11 mouse cellular contexts compared by ENCODE assay signal in the genomic region with DNA sequence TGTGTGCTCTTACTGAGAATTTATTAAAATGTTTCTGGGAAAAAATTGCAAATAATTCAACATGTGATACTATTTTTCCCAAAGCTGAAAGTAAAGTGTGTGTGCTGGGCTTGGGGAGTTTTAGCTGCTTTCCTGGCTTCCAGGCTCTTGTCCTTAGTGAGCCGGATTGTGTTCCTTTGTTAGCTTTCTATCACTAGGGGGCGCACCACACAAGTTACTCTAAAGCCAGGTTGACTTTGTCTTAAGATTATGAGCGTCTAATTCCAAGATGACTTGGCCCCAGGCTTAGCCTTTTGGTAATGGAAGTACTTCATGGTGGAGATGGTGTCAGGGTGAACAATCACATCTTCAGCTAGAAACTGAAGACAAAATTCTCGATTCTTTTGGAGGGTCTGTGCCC.
DNase-seq lines count a peak whose midpoint lies in the region; ATAC-seq and TF ChIP-seq lines count a peak whose summit lies in the region.
"Had no signal": no experiment of that assay in that cellular context is flagged by ENCODE, and none has a peak within 500 bp of the region (broad histone marks: within the 10 kb centered on the region; RNA-seq: fewer than 3 reads in every experiment).

No protein-coding gene starts in this region.

- H3K9ac ChIP-seq in kidney, embryonic 16.5 days (replicated peaks; ENCODE audit: low read length), result no peak overlapping the region
- H3K9ac ChIP-seq in forebrain, embryonic 15.5 days (replicated peaks), result no peak overlapping the region
- H3K9ac ChIP-seq: heart, embryonic 13.5 days; limb, embryonic 15.5 days; neural tube, embryonic 13.5 days had no signal

- peak; percentile 45 for TF ChIP-seq CTCF in E14TG2a.4 (conservative IDR thresholded peaks at IDR 0.05; ENCODE audit: low read length)

- 64% methylated on average over 4 of the region's 4 CpGs for WGBS in kidney, embryonic 16.5 days
- 73% methylated on average over 4 of the region's 4 CpGs for WGBS in forebrain, embryonic 15.5 days

- H3K4me1 ChIP-seq in kidney, embryonic 16.5 days (ENCODE audit: insufficient read depth, low read length), result no peaks in the 10 kb centered on the region
- H3K4me1 ChIP-seq in E14TG2a.4 (replicated peaks; ENCODE audit: low read depth, low read length), result peaks cover 19% of the 10 kb centered on the region
- no peaks in the 10 kb centered on the region for H3K4me1 ChIP-seq in forebrain, embryonic 15.5 days
- H3K4me1 ChIP-seq: heart, embryonic 13.5 days; limb, embryonic 15.5 days; neural tube, embryonic 13.5 days had no signal

- ATAC-seq in kidney, embryonic 16.5 days (ENCODE audit: low FRiP score, low TSS enrichment), result no peak
- no peak for ATAC-seq in forebrain, embryonic 15.5 days (replicated peaks)

- no peak overlapping the region for H3K4me3 ChIP-seq in kidney, embryonic 16.5 days (ENCODE audit: low read length)
- no peak overlapping the region for H3K4me3 ChIP-seq in E14TG2a.4 (replicated peaks; ENCODE audit: low read length)
- no peak overlapping the region for H3K4me3 ChIP-seq in forebrain, embryonic 15.5 days
- H3K4me3 ChIP-seq: heart, embryonic 13.5 days; limb, embryonic 15.5 days; neural tube, embryonic 13.5 days had no signal

- no peak overlapping the region for H3K4me2 ChIP-seq in kidney, embryonic 16.5 days (replicated peaks; ENCODE audit: low read depth, low read length)
- H3K4me2 ChIP-seq in forebrain, embryonic 15.5 days (replicated peaks), result no peak overlapping the region
- H3K4me2 ChIP-seq: heart, embryonic 13.5 days; limb, embryonic 15.5 days; neural tube, embryonic 13.5 days had no signal

- H3K36me3 ChIP-seq in kidney, embryonic 16.5 days (ENCODE audit: insufficient read depth, low read length), result no peaks in the 10 kb centered on the region
- H3K36me3 ChIP-seq in E14TG2a.4 (ENCODE audit: insufficient read depth, low read length), result no peaks in the 10 kb centered on the region
- H3K36me3 ChIP-seq in forebrain, embryonic 15.5 days, result no peaks in the 10 kb centered on the region
- H3K36me3 ChIP-seq: heart, embryonic 13.5 days; limb, embryonic 15.5 days; neural tube, embryonic 13.5 days had no signal

- DNase-seq in kidney, adult 18-20 months, result peak; percentile 5
- DNase-seq in ZHBTc4 (ENCODE audit: low read depth, low spot score), result peak; percentile 69
- peak; percentile 9 to 27 for DNase-seq in kidney, postnatal 4 days
- DNase-seq in gastrocnemius, postnatal 10 days, result no peak
- DNase-seq in frontal cortex, postnatal 14 days (ENCODE audit: low spot score in 2 of 2), result no peak

- no peaks in the 10 kb centered on the region for H3K27me3 ChIP-seq in kidney, embryonic 16.5 days (ENCODE audit: insufficient read depth, low read length)
- no peaks in the 10 kb centered on the region for H3K27me3 ChIP-seq in E14TG2a.4 (ENCODE audit: insufficient read depth, low read length)
- no peaks in the 10 kb centered on the region for H3K27me3 ChIP-seq in forebrain, embryonic 15.5 days
- H3K27me3 ChIP-seq: heart, embryonic 13.5 days; limb, embryonic 15.5 days; neural tube, embryonic 13.5 days had no signal

- no peaks in the 10 kb centered on the region for H3K9me3 ChIP-seq in kidney, embryonic 16.5 days (ENCODE audit: low read length)
- H3K9me3 ChIP-seq in E14TG2a.4 (ENCODE audit: low read length), result peaks cover 7% of the 10 kb centered on the region; the same call in 1 of the 2 replicates
- H3K9me3 ChIP-seq in forebrain, embryonic 15.5 days, result no peaks in the 10 kb centered on the region
- H3K9me3 ChIP-seq: heart, embryonic 13.5 days; limb, embryonic 15.5 days; neural tube, embryonic 13.5 days had no signal

- H3K27ac ChIP-seq in kidney, embryonic 16.5 days (ENCODE audit: low read length), result no peak overlapping the region
- H3K27ac ChIP-seq in forebrain, embryonic 15.5 days (replicated peaks), result no peak overlapping the region
- H3K27ac ChIP-seq: heart, embryonic 13.5 days; limb, embryonic 15.5 days; neural tube, embryonic 13.5 days had no signal

Comparison
In these comparisons a context has a peak if more than half of its experiments do, and no peak if none do; other contexts are left out.
1. DNase-seq: peak in kidney, adult 18-20 months (single experiment), ZHBTc4 (single experiment) and kidney, postnatal 4 days (2 of 2); none in gastrocnemius, postnatal 10 days (single experiment) and frontal cortex, postnatal 14 days (0 of 2).